Mouse (Mus musculus) embryo, embryonic 11 days (tissue): ENCODE data around the gene Olfr368.
A peak's percentile ranks its signal among the peaks of the same experiment; 100 is the strongest.

Experiments used
- DNase-seq: peaks from one replicate; pipeline ENCODE4 v3.0.0-alpha.2; 2015

The Olfr368 gene

DNA sequence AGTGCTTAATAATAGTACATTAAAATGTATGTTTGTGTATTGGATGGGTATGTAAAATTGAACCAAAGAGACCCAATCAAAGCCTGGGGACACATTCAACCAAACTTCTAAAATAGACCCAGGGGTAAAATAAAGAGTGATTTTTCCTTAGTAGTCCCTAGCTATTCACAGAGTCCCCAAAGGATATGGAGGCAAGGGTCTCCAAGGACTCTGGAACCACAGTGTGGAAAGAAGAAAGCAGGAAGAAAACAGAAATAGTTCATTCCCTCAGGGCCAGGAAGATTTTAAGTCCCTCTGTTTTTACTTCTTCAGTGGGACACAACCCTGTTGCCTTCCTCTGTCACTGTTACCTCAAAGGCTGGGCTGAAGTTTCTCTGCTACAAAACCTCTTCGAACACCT is at the start of gene Olfr368:
Gene Olfr368 (plus strand): TSS at position 301 of the 400 bp plus-strand sequence.
- DNase-seq: no peak

DNA sequence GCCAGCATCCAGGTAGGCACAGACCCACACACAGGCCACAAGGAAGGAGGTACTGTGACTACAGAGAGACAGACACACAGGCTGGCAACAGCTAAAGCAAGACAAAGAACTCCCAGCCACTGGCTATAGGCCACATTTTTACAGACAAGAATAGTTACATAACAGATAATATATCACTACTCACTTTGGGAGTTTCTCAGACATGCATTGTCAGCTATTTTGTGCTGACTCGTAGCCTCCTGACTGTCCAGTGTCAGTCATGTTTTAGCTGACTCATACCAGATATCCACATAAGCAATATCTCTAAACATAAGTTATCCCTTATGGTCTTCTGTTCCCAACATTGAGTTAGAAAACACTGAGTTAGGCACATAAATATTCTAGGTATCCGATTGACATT is 7.0 kb downstream of the Olfr368 start:
- no peak for DNase-seq

DNA sequence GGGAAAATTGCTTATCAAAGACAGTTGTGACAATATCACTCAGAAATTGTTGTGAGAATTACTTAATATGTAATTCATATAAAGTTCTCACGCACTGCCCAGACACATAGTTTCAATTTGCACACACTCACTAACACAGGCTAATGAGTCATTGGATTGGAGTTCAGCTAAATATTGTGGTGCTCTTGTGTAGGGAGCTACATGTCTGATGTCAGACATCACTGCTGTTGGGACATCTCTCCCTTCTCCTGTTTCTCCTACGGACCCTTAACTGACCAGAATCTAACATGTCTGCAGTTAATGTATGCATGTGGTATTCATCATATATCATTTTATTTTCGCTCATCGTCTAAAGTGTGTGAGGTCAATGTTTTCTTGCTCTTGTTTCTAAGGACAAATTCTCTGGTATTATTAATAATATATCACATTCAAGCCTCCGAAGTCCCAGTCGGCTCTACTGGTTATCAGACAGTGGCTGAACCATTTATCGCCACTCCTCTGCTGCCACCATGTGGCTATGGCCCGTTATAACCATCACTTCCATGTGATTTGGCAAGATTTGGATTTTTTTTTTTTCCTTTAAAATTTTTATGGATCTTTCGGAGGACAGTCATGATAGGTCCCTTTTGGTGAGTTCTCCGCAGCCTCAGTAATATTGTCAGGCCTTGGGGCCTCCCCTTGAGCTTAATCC is 12.3 kb downstream of the Olfr368 start:
- peak; percentile 56 for DNase-seq

DNA sequence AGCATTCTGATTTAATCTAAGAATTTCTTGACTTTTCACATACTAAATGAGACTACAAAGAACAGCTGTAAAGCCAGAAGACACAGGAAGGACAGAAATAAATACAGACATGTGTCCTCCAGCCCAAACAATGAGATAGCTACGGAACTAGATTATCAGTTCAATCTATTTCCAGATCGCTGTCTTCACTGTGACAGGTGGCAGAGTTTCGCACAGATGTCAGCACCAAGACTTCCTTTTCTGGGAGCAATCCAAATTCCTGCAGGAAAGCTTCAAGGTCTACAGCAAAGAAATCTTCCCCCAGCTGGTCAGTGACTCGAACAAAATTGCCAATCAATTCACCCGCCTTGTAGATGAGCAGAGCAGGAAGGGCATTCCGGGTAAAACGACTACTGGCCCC is 25.4 kb downstream of the Olfr368 start:
- no peak for DNase-seq

DNA sequence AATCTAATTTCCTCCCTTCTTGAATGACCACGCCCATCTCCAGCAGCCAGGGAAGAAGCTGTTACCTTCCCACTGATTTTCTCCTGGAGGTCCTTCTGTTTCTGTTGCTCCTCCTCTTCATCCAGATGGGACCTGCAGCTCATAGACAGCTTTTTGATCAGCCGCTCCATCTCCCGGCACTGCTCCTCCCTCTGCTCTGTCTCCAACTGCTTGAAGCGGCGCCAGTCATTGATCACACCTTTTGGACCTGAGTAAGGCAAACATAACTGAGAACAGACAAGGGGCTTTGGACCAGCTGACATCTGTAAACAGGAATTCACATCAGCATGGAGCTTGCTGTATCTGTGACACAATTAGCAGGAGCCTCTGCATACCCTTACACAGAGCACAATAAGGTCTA is 29.3 kb downstream of the Olfr368 start:
- no peak for DNase-seq

DNA sequence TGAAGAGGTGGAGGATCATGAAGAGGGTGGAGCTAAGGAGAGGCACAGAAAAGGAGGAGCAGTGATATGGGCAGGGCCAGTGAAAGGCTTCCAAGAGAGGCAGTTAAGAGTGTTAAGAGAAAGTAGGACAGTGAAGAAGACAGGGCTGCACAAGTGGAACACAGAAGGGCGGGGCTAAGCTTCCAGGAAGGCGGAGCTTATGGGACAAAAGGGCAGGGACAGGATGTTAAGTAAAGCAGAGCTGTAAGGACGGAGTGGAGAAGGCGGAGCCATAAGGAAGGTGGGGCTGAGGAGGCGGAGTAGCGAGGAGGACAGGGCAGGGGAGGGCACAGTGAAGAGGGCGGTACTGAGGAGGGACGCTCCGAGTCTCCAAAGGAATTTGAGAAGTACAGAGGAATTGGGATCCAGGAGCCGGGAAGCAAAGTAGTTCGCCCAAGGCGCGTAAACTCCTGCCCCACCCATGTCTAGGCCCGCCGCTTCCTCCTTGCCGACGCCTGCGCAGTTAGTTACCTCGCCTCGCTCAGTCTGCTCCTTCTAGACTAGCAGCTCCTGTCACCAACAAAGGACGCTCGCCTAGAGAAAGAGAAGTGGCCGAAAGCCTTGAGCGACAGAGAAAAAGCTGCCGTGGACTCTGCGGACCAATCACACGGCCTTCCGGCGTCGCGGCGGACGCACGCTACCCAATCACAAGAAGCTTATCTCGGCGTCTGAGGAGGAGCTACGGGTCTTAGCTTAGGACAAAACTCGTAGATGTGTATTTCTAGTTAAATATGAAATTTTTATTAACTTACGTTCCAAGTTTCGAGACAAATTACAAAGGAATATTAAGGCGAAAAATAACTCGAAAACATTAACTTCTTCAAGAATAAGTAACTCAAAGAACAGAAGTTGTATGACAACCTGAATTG is 32.6 kb downstream of the Olfr368 start, which contains the start of gene Pdcl:
Gene Pdcl (minus strand): TSS at position 700 of the 908 bp plus-strand sequence.
- peak; percentile 93 for DNase-seq

DNA sequence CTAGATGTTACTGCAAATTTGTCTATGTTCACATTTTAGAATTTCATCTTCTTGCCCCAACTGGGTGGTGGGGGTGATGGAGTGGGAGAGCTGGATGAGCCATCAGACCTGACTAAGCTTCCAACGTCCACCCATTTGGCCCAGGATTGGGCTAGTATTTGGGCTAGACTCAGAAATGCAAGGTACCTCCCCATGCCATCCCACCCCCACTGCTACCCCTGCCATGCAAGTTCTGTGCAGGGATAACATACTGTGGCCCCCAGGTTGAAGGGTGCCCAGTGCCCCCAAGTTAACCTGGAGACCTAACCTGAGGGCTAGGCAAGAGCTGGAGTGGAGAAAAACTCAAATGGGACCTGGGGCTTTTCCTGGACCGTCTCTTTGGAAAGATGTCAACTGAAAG is 33.6 kb downstream of the Olfr368 start:
- no peak for DNase-seq

DNA sequence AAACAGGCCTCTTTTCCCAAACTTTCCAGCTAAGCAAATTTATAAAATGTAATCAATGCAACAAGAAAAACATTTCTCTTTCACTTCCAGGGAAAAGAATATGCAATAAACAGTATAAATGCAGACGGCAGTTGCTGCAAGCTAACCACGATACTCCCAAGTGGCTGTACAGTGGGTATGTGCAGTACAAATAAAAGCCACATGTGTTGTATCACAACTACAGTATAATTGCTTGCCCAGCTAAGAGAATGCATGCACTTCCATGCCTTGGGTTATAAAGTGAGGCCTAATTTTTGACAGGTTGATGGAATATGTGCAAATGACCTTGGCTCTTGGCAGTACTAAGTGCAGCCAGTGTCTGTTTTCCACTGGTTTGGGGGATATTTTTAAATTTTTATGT is 44.3 kb downstream of the Olfr368 start:
- DNase-seq: no peak

DNA sequence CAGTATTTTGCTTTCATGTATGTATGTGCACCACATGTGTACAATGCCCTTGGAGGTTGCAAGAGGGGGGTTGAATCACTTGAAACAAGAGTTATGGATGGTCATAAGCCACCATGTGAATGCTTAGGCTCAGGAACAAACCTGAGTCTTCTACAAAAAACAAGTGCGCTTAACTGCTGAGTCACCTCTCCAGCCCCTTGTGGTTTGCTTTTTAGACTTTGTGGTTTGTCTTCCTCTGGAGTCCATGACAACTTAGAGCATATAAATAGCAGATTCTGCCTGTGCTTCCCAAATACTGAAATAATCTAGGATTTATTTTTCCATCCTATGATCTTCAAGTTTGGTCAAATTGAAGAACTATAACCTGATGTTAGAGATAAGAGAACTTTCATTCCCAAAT is 49.7 kb downstream of the Olfr368 start:
- no peak for DNase-seq

DNA sequence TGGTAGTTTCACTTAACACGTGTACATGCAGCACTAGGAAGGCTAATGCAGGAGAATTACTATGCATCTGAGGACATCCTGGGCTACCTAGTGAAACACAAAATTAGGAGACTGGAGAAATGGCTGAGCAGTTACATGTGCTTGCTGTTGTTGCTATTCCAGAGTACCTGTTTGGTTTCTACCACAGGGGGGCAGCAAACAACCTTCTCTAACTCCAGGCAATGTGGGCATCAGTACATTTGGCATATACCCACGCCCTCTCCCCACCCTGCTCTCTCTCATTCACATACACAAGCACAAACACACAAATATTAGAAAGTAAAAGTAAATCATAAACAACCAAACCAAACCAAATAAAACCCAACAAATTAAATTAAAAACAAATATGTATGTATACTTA is 53.9 kb downstream of the Olfr368 start:
- peak; percentile 69 for DNase-seq
